25 mouse cellular contexts compared by ENCODE assay signal in genomic region chr8:103970966-103971365, GRCm38 (mm10).
"Had no signal": no experiment of that assay in that cellular context is flagged by ENCODE, and none has a peak within 500 bp of the region (broad histone marks: within the 10 kb centered on the region; RNA-seq: fewer than 3 reads in every experiment).

No protein-coding gene starts in this region.

- H3K36me3 ChIP-seq: kidney, embryonic 15.5 days; limb, embryonic 12.5 days; limb, embryonic 15.5 days; midbrain, embryonic 12.5 days; midbrain, embryonic 15.5 days; neural tube, embryonic 12.5 days; neural tube, embryonic 15.5 days had no signal

- H3K27ac ChIP-seq: kidney, embryonic 15.5 days; left cerebral cortex, adult 2 months; limb, embryonic 12.5 days; limb, embryonic 15.5 days; liver, embryonic 14.5 days; macrophage; midbrain, embryonic 12.5 days; midbrain, embryonic 15.5 days; neural tube, embryonic 12.5 days; neural tube, embryonic 15.5 days; stomach, postnatal 0 days had no signal

- H3K27me3 ChIP-seq: kidney, embryonic 15.5 days; limb, embryonic 12.5 days; limb, embryonic 15.5 days; midbrain, embryonic 12.5 days; midbrain, embryonic 15.5 days; neural tube, embryonic 12.5 days; neural tube, embryonic 15.5 days had no signal

- DNase-seq: kidney, adult 11 months; kidney, adult 8-10 months; kidney, postnatal 10 days; kidney, postnatal 36 days; layer of hippocampus, postnatal 36 days; left cerebral cortex, postnatal 4 days; liver, postnatal 0 days; right cerebral cortex, adult 18-20 months; right cerebral cortex, postnatal 14 days; right cerebral cortex, postnatal 4 days; thymus, adult 2 months; thymus, postnatal 14 days; thymus, postnatal 4 days had no signal

- H3K4me3 ChIP-seq: kidney, embryonic 15.5 days; left cerebral cortex, adult 2 months; limb, embryonic 12.5 days; limb, embryonic 15.5 days; midbrain, embryonic 12.5 days; midbrain, embryonic 15.5 days; neural tube, embryonic 12.5 days; neural tube, embryonic 15.5 days had no signal

- H3K4me1 ChIP-seq: kidney, embryonic 15.5 days; limb, embryonic 12.5 days; limb, embryonic 15.5 days; midbrain, embryonic 12.5 days; midbrain, embryonic 15.5 days; neural tube, embryonic 12.5 days; neural tube, embryonic 15.5 days had no signal

- ATAC-seq: liver, postnatal 0 days; midbrain, embryonic 15.5 days had no signal

- H3K9me3 ChIP-seq: kidney, embryonic 15.5 days; limb, embryonic 12.5 days; limb, embryonic 15.5 days; midbrain, embryonic 12.5 days; midbrain, embryonic 15.5 days; neural tube, embryonic 12.5 days; neural tube, embryonic 15.5 days had no signal

- H3K9ac ChIP-seq: kidney, embryonic 15.5 days; limb, embryonic 12.5 days; limb, embryonic 15.5 days; liver, embryonic 14.5 days; liver, postnatal 0 days; midbrain, embryonic 12.5 days; midbrain, embryonic 15.5 days; neural tube, embryonic 12.5 days; neural tube, embryonic 15.5 days had no signal

- H3K4me2 ChIP-seq: kidney, embryonic 15.5 days; limb, embryonic 12.5 days; limb, embryonic 15.5 days; liver, embryonic 11.5 days; midbrain, embryonic 12.5 days; midbrain, embryonic 15.5 days; neural tube, embryonic 12.5 days; neural tube, embryonic 15.5 days had no signal
